Mouse (Mus musculus): ENCODE measurements at regions not wholly inside any gene's neighbourhood (a gene's known extent, or its start where the extent isn't known, plus 50 kb on each side); places are given as distances from the start of the nearest gene placed in this dataset.
A peak's percentile ranks its signal among the peaks of the same experiment; 100 is the strongest.

- DNase-seq (ENCODE audit: low read depth, low spot score): no peak
Measured at GRCm38 (mm10) chr4:81897451-81897850, 454.8 kb upstream of the Mpdz start.

GRCm38 (mm10) chr4:81868941-81869340, 426.3 kb upstream of the Mpdz start:
- no peak for DNase-seq (ENCODE audit: low read depth, low spot score)

GRCm38 (mm10) chr4:81841642-81842494, 399.3 kb upstream of the Mpdz start:
- DNase-seq (ENCODE audit: low read depth, low spot score): no peak

- DNase-seq (ENCODE audit: low read depth, low spot score): no peak
Measured at GRCm38 (mm10) chr4:81829972-81830371, 387.4 kb upstream of the Mpdz start.

GRCm38 (mm10) chr4:81827453-81827852, 384.8 kb upstream of the Mpdz start:
- DNase-seq (ENCODE audit: low read depth, low spot score): no peak

GRCm38 (mm10) chr4:81825966-81826365, 383.4 kb upstream of the Mpdz start:
- no peak for DNase-seq (ENCODE audit: low read depth, low spot score)

- no peak for DNase-seq (ENCODE audit: low read depth, low spot score)
Measured at GRCm38 (mm10) chr4:81823566-81823965, 381.0 kb upstream of the Mpdz start.

- DNase-seq (ENCODE audit: low read depth, low spot score): no peak
Measured at GRCm38 (mm10) chr4:81789274-81789673, 346.7 kb upstream of the Mpdz start.

GRCm38 (mm10) chr4:81788636-81789035, 346.0 kb upstream of the Mpdz start:
- DNase-seq (ENCODE audit: low read depth, low spot score): no peak

- DNase-seq (ENCODE audit: low read depth, low spot score): no peak
Measured at GRCm38 (mm10) chr4:81781971-81782370, 339.4 kb upstream of the Mpdz start.

- DNase-seq (ENCODE audit: low read depth, low spot score): no peak
Measured at GRCm38 (mm10) chr4:81766705-81767104, 324.1 kb upstream of the Mpdz start.

GRCm38 (mm10) chr4:81764026-81764867, 321.6 kb upstream of the Mpdz start:
- DNase-seq (ENCODE audit: low read depth, low spot score): no peak

GRCm38 (mm10) chr4:81763311-81764025, 320.9 kb upstream of the Mpdz start:
- DNase-seq (ENCODE audit: low read depth, low spot score): no peak

- no peak for DNase-seq (ENCODE audit: low read depth, low spot score)
Measured at GRCm38 (mm10) chr4:81762592-81763229, 320.1 kb upstream of the Mpdz start.

- no peak for DNase-seq (ENCODE audit: low read depth, low spot score)
Measured at GRCm38 (mm10) chr4:81757905-81758304, 315.3 kb upstream of the Mpdz start.

GRCm38 (mm10) chr4:81744629-81745509, 302.3 kb upstream of the Mpdz start:
- DNase-seq (ENCODE audit: low read depth, low spot score): peak; percentile 16

- DNase-seq (ENCODE audit: low read depth, low spot score): no peak
Measured at GRCm38 (mm10) chr4:81743978-81744628, 301.5 kb upstream of the Mpdz start.

- DNase-seq (ENCODE audit: low read depth, low spot score): no peak
Measured at GRCm38 (mm10) chr4:81742536-81743459, 300.2 kb upstream of the Mpdz start.

- DNase-seq (ENCODE audit: low read depth, low spot score): no peak
Measured at GRCm38 (mm10) chr4:81734391-81734790, 291.8 kb upstream of the Mpdz start.

Data from ZHBTc4 (cell line).